ENCODE assay signal across 27 mouse cellular contexts in the genomic region with DNA sequence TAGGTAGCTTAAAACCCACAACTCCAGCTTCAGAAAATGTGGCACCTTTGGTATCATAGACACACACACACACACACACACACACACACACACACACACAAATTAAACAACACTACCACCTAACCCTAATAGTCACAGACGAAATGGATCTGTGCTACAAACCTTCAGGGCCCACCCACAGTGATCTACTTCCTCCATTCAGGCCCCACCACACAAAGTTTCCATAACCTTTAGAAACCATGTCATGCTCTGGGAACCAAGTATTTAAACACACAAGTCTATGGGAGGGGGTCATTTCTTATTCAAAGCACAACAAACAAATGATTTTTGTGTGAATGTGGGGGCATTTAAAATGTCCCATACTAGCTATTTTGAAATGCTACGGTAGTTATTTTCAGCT. TPM values are rescaled to one million over a fixed set of nuclear protein-coding genes. Genes with fewer than 3 reads are reported as not detected.
A peak's percentile ranks its signal among the peaks of the same experiment; 100 is the strongest.
DNase-seq lines count a peak whose midpoint lies in the region; ATAC-seq and TF ChIP-seq lines count a peak whose summit lies in the region.
"Had no signal": no experiment of that assay in that cellular context is flagged by ENCODE, and none has a peak within 500 bp of the region (broad histone marks: within the 10 kb centered on the region; RNA-seq: fewer than 3 reads in every experiment).

No protein-coding gene starts in this region.

- DNase-seq in spleen, postnatal 36 days (ENCODE audit: low spot score in 2 of 2) = peak; percentile 15 to 38
- DNase-seq in spleen, postnatal 10 days (ENCODE audit: low spot score in 2 of 2) = no peak
- DNase-seq in induced T-regulatory cell, adult 2 months (ENCODE audit: low read depth) = peak; percentile 53
- DNase-seq in lung, adult 2 months = no peak
- DNase-seq in cerebellum, postnatal 14 days = no peak
- no peak for DNase-seq in left cerebral cortex, adult 2 months (ENCODE audit: extremely low spot score in 1 of 2, low spot score in 2 of 2)
- DNase-seq: adrenal gland, postnatal 10 days; adrenal gland, postnatal 36 days; cerebellum, adult 18-20 months; cerebellum, adult 9-10 months; cerebellum, postnatal 25 days; embryo, embryonic 11 days; gastrocnemius, postnatal 10 days; gastrocnemius, postnatal 36 days; heart, adult 2 months; heart, postnatal 14 days had no signal

- no peak overlapping the region for H3K27ac ChIP-seq in left cerebral cortex, adult 2 months
- H3K27ac ChIP-seq: embryonic facial prominence, embryonic 10.5 days; embryonic facial prominence, embryonic 13.5 days; forebrain, embryonic 12.5 days; forebrain, embryonic 15.5 days; heart, adult 2 months; heart, embryonic 10.5 days; heart, embryonic 13.5 days; hindbrain, embryonic 12.5 days; hindbrain, embryonic 15.5 days had no signal

- TF ChIP-seq POLR2A in lung, adult 2 months (IDR thresholded peaks at IDR 0.05; ENCODE audit: borderline replicate concordance, extremely low read depth, low read depth, low read length) = no peak

- H3K4me1 ChIP-seq in lung, adult 2 months (ENCODE audit: control insufficient read depth, insufficient read depth, low read length) = peaks cover 11% of the 10 kb centered on the region
- H3K4me1 ChIP-seq: forebrain, embryonic 12.5 days; forebrain, embryonic 15.5 days; heart, embryonic 10.5 days; hindbrain, embryonic 15.5 days had no signal

- 79% methylated on average over 2 of the region's 2 CpGs for WGBS in lung, adult 2 months

- H3K4me3 ChIP-seq in lung, adult 2 months (replicated peaks; ENCODE audit: extremely low read depth, low read depth, low read length) = no peak overlapping the region
- no peak overlapping the region for H3K4me3 ChIP-seq in left cerebral cortex, adult 2 months
- H3K4me3 ChIP-seq: embryonic facial prominence, embryonic 10.5 days; embryonic facial prominence, embryonic 13.5 days; erythroblast, embryonic 14.5 days; forebrain, embryonic 12.5 days; forebrain, embryonic 15.5 days; heart, adult 2 months; heart, embryonic 10.5 days; heart, embryonic 13.5 days; hindbrain, embryonic 12.5 days; hindbrain, embryonic 15.5 days had no signal

- intact Hi-C loops in left cerebral cortex, adult 2 months (cut with DNase I) = no loop called here

- TF ChIP-seq CTCF in lung, adult 2 months (IDR thresholded peaks at IDR 0.05; ENCODE audit: insufficient read depth, low read length) = no peak
- TF ChIP-seq CTCF in left cerebral cortex, adult 2 months (IDR thresholded peaks at IDR 0.05) = no peak

- peak; percentile 64 for ATAC-seq in CD4-positive, CD25-positive, alpha-beta regulatory T cell, adult 4 months
- ATAC-seq: forebrain, embryonic 15.5 days; intestine, embryonic 16.5 days had no signal

RNA-seq across cellular contexts. Expression of gene Cracr2a, which starts 14.1 kb away (rescaled TPM):
- polyA plus RNA-seq in CD4-positive, CD25-positive, alpha-beta regulatory T cell, adult 4 months (2017; shearing (Covaris generic)) = 10 to 100 TPM; 13.6 to 19.4 TPM
- polyA plus RNA-seq in lung, adult 2 months (2012; rRNA removed) = 10.2 and 12.7 TPM in 2 replicates
- total RNA-seq in left cerebral cortex, adult 2 months (2021) = 1 to 10 TPM; 2.6 to 3.1 TPM

Comparison
In these comparisons a context has a peak if more than half of its experiments do, and no peak if none do; other contexts are left out.
1. DNase-seq: peak in spleen, postnatal 36 days (2 of 2) and induced T-regulatory cell, adult 2 months (single experiment); none in spleen, postnatal 10 days (0 of 2), lung, adult 2 months (single experiment), cerebellum, postnatal 14 days (0 of 2) and left cerebral cortex, adult 2 months (0 of 2).